Mouse (Mus musculus) embryonic facial prominence, embryonic 11.5 days (tissue): ENCODE data around the gene Sppl2b. TPM values are rescaled to one million over a fixed set of nuclear protein-coding genes. Genes with fewer than 3 reads are reported as not detected.
"Not testable (repeated sequence)": the region's sequence is repeated elsewhere in the genome, so short reads cannot be mapped to it uniquely, and the experiment has no call there.

Source experiments
- ATAC-seq: fragments of 200-750 bp; cut with Nextera tagmentation; replicated peaks from 2 replicates; pipeline ENCODE4 v1.8.0; 2017; ENCODE audit warnings: low read depth; ENCODE audit not compliant: insufficient number of reproducible peaks, low FRiP score, low TSS enrichment
- DNase-seq: peaks from one replicate; pipeline ENCODE4 v3.0.0-alpha.2; 2015; ENCODE audit warnings: low spot score
- H3K27ac ChIP-seq: fragments of 300-500 bp; sonication (generic); replicated peaks from 2 replicates; pipeline ENCODE4 v1.5.1; 2014; ENCODE audit warnings: mild to moderate bottlenecking, low read depth, low read length, control low read depth
- H3K27me3 ChIP-seq: fragments of 300-500 bp; sonication (generic); 2 replicates; pipeline ENCODE4 v1.6.1; 2014; ENCODE audit warnings: mild to moderate bottlenecking, low read length, moderate library complexity, mixed read lengths; ENCODE audit not compliant: control insufficient read depth, insufficient read depth
- H3K36me3 ChIP-seq: fragments of 300-500 bp; sonication (generic); replicated peaks from 2 replicates; pipeline ENCODE4 v1.6.1; 2014; ENCODE audit warnings: low read depth, mild to moderate bottlenecking, low read length, moderate library complexity, mixed read lengths; ENCODE audit not compliant: control insufficient read depth, insufficient read depth
- H3K4me1 ChIP-seq: fragments of 300-500 bp; sonication (generic); 2 replicates; pipeline ENCODE4 v1.6.1; 2014; ENCODE audit warnings: low read length, mixed read lengths; ENCODE audit not compliant: control insufficient read depth, insufficient read depth
- H3K4me2 ChIP-seq: fragments of 300-500 bp; sonication (generic); 2 replicates; pipeline ENCODE4 v1.6.1; 2014; ENCODE audit warnings: low read depth, mild to moderate bottlenecking, control low read depth, low read length, moderate library complexity
- H3K4me3 ChIP-seq: fragments of 300-500 bp; sonication (generic); 2 replicates; pipeline ENCODE4 v1.5.1; 2014; ENCODE audit warnings: low read depth, low read length, control low read depth
- H3K9ac ChIP-seq: fragments of 300-500 bp; sonication (generic); replicated peaks from 2 replicates; pipeline ENCODE4 v1.6.1; 2014; ENCODE audit warnings: mild to moderate bottlenecking, control low read depth, low read length
- H3K9me3 ChIP-seq: fragments of 300-500 bp; sonication (generic); replicated peaks from 2 replicates; pipeline ENCODE4 v1.6.1; 2016; ENCODE audit warnings: mild to moderate bottlenecking, low read length, inconsistent platforms, mixed read lengths; ENCODE audit not compliant: control insufficient read depth
- WGBS: fragments of 180-500 bp; shearing (Covaris S2); extraction: QIAGEN DNeasy Blood & Tissue Kit; methylation state at CpG from one replicate; pipeline ENCODE4 v1.1.7; 2014; 5-methylcytosine and 5-hydroxymethylcytosine counted together
- polyA plus RNA-seq: library from polyadenylated mRNA; unstranded; fragments of >200 nt; fragmentation: Nextera tagmentation; extraction: Ambion mirVana; gene quantifications from 2 replicates; pipeline ENCODE4 v1.2.1, GENCODE M21; 2014

Gene Sppl2b
- polyA plus RNA-seq, 1 experiment from 2014 or later: 17.1 TPM

DNA sequence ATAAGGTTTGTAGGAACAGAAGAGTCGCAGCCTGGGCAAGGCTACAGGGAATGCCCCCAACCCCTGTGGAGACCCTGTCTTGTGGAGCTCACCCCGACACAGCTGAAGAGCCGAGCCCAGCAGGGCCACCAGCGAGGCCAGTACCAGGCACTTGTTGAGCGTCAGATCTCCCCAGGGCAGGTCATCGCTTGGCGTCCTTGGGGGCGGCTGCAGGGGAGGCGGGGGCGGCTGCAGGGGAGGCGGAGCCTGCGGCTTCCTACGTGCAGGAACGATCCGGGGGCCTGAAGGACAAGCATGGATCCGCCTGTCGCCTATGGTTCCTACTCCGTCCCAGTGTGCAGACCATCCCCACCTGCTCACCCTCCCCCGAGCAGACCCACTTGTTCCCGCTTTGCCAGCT lies 45.0 kb upstream of the Sppl2b start:
- WGBS: 3% methylated on average over 20 of the region's 20 CpGs
- no peak for ATAC-seq
- Histone ChIP-seq H3K27ac (no peak overlapping the region), H3K4me3 (no peak overlapping the region), H3K4me1 (peaks cover 11% of the 10 kb centered on the region), H3K36me3 (no peaks in the 10 kb centered on the region), H3K4me2 (0 out of 2 replicates have a peak overlapping the region, but pooled peaks have one; percentile 0), H3K27me3 (peaks cover 5% of the 10 kb centered on the region), H3K9ac (no peak overlapping the region), H3K9me3 (no peaks in the 10 kb centered on the region)
- no peak for DNase-seq

DNA sequence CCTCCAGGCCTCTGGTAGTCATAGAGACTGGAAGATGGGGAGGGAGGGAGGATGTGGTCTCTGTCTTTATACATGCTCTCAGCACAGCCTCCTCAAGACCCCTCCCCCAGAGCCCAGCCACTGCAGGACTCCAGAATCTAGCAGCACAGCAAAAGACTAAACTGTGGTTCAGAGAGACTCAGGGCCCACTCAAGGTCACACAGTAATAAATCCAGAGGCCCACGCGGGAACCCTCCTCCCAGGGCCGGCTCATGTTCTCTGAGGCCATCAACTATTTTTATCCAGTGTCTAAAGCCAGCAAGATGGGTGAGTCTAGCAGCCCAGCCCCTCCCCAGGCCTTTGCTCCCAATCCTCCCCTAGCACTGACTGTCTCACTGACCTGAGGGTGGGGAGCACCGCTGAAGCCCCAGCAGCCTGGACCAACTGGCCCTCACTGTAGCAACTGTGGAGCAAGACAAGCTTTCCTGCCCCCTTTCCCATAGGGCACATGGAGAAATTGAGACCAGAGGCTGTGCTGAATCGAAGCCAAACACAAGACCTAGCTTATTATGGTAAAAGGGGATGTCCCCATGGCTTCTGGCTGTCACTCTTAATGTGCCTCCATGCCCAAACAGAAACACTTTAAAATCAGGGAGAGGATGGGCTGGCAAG lies 42.6 kb upstream of the Sppl2b start:
- Histone ChIP-seq H3K4me2 (no peak overlapping the region), H3K27me3 (peaks cover 3% of the 10 kb centered on the region; the same call in 1 of the 2 replicates), H3K27ac (no peak overlapping the region), H3K4me3 (no peak overlapping the region), H3K9ac (no peak overlapping the region), H3K9me3 (no peaks in the 10 kb centered on the region), H3K4me1 (0 out of 2 replicates have a peak, but pooled peaks cover 2% of the 10 kb centered on the region), H3K36me3 (no peaks in the 10 kb centered on the region)
- DNase-seq (no peak), ATAC-seq (no peak)
- WGBS: 58% methylated on average over 5 of the region's 5 CpGs

DNA sequence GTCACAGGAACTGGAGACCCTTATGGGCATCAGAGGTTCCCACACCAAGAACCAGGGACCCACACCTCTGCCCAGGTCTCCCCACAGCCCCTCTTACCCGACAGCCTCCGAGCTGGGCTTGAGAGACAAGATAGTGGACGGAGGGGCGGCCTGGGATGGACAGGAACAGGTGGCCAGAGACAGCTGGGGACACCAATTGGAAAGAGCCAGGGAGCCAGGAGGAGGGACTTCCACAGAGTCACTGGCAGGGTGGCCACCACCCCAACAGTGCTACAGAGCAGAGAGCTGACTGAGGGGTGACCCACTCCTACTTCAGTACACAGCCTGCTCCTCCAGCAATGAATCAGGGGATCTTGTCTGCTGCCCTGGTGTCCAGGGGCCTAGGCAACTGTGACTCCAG lies 41.7 kb upstream of the Sppl2b start, which contains the start of gene Jsrp1:
Jsrp1 (minus strand) TSS at position 133 of the 400 bp plus-strand sequence.
- H3K4me1 ChIP-seq: 0 out of 2 replicates have a peak, but pooled peaks cover 1% of the 10 kb centered on the region
- no peak within 1 kb of the TSS for H3K4me2 ChIP-seq
- DNase-seq (no peak), ATAC-seq (no peak)
- H3K9ac ChIP-seq: no peak within 1 kb of the TSS
- H3K27ac ChIP-seq: no peak within 1 kb of the TSS
- peaks cover 3% of the 10 kb centered on the region; the same call in 1 of the 2 replicates for H3K27me3 ChIP-seq
- no peaks in the 10 kb centered on the region for H3K9me3 ChIP-seq
- no peak within 1 kb of the TSS for H3K4me3 ChIP-seq
- 57% methylated on average over 4 of the region's 4 CpGs for WGBS
- no peaks in the 10 kb centered on the region for H3K36me3 ChIP-seq

DNA sequence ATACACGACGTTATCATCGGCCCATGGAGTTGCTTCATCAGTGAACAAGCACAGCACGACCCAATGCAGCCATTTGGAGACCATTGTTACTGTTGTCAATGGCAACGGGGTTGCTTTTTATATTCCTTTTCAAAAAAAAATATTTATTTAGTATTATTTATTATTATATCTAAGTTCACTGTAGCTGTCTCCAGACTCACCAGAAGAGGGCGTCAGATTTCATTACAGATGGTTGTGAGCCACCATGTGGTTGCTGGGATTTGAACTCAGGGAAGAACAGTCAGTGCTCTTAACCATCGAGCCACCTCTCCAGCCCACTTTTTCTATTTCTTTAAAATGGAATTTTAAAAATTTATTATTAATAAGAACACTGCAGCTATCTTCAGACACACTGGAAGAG lies 40.3 kb upstream of the Sppl2b start:
- Histone ChIP-seq H3K36me3 (no peaks in the 10 kb centered on the region), H3K9ac (no peak overlapping the region), H3K27me3 (no peaks in the 10 kb centered on the region), H3K4me3 (no peak overlapping the region), H3K4me1 (no peaks in the 10 kb centered on the region), H3K9me3 (no peaks in the 10 kb centered on the region), H3K27ac (no peak overlapping the region), H3K4me2 (no peak overlapping the region)
- ATAC-seq (no peak), DNase-seq (no peak)
- 63% methylated on average over 7 of the region's 7 CpGs for WGBS

DNA sequence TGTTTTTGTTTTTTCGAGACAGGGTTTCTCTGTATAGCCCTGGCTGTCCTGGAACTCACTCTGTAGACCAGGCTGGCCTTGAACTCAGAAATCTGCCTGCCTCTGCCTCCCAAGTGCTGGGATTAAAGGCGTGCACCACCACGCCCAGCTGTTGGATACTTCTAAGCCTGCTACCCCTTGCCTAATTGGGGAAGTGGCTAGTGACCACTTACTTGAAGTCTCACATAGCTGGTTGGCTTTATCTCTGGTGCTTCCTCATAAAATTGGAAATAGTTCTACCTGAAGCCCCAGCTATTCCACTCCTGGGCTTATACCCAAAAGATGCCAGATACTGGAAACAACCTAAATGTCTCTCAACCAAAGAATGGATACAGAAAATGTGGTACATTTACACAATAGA lies 38.8 kb upstream of the Sppl2b start:
- ATAC-seq, H3K27ac ChIP-seq, DNase-seq, H3K36me3 ChIP-seq, H3K4me3 ChIP-seq, H3K27me3 ChIP-seq, H3K9me3 ChIP-seq, H3K4me1 ChIP-seq, H3K9ac ChIP-seq, H3K4me2 ChIP-seq: not testable (repeated sequence)
- 82% methylated on average over 3 of the region's 3 CpGs for WGBS

DNA sequence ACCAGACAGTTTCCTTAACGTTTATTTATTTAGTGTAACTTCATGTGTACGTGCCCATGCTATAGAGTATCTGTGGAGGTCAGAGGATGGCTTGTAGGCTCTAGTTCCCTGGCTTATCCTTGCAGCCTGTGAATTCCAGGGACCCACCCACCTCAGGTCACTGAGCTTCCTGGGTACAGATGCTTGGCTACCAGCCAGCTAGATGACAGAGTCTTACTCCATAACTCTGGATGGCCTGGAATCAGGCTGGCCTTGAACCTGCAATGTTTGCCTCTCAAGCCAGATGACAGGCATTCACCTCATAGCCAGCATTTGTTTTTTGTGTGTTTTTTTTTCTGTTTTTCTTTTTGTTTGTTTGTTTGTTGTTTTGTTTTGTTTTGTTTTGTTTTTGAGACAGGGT lies 37.9 kb upstream of the Sppl2b start:
- no peak for DNase-seq
- H3K9ac ChIP-seq: no peak overlapping the region
- H3K36me3 ChIP-seq: no peaks in the 10 kb centered on the region
- H3K4me1 ChIP-seq: no peaks in the 10 kb centered on the region
- ATAC-seq: no peak
- 60% methylated on average over 2 of the region's 2 CpGs for WGBS
- no peak overlapping the region for H3K27ac ChIP-seq
- H3K9me3 ChIP-seq: no peaks in the 10 kb centered on the region
- no peak overlapping the region for H3K4me3 ChIP-seq
- H3K27me3 ChIP-seq: no peaks in the 10 kb centered on the region
- no peak overlapping the region for H3K4me2 ChIP-seq

DNA sequence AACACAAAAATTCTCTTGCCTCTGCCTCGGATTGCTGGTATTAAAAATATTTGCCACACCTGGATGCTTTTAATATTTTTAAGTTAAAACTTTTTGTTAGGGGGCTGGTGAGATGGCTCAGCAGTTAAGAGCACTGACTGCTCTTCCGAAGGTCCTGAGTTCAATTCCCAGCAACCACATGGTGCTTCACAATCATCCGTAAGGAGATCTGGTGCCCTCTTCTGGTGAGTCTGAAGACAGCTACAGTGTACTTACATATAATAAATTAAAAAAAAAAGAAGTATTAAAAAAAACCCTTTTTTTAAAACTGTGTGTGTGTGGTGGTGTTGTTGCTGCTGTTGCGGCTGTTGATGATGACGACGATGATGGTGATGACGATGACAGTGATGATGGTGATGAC lies 37.1 kb upstream of the Sppl2b start:
- WGBS: 80% methylated on average over 7 of the region's 7 CpGs
- peak; percentile 30 for DNase-seq
- H3K4me2 ChIP-seq, H3K4me1 ChIP-seq, H3K9me3 ChIP-seq, H3K4me3 ChIP-seq, H3K27ac ChIP-seq, H3K27me3 ChIP-seq, H3K9ac ChIP-seq, H3K36me3 ChIP-seq, ATAC-seq: not testable (repeated sequence)

DNA sequence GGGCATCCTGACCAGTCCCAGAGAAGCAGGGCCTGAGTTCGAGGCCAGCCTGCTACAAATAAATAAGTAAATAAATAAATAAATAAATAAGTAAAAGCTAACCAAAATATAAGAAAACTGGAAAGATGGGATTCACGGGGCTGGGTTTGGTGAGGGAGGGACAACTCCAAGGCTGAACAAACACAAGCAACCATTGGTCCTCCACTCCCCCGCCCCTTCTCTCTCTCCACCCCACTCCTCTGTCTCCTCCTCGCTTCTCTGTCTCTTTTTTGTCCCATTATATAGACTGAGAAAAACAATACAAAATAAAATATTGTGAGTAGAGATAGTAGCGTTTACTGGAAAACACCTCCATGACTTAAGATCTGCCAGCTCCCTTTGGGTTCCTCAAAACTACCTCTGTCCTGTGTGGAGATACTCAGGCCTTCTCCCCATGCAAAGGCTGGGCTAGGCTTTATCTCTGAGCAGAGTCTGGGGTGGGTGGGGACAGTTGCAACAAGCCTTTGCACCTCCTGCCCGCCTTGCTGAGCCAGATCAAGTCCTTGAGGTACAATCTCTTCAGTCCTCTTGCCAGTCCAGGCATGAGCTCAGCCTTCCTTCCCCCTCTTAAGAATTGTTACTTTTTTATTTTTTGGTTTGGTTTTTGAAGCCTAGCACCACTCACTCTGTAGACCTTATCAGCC lies 36.3 kb upstream of the Sppl2b start:
- Histone ChIP-seq H3K36me3 (no peaks in the 10 kb centered on the region), H3K4me1 (no peaks in the 10 kb centered on the region), H3K9me3 (no peaks in the 10 kb centered on the region), H3K4me2 (no peak overlapping the region), H3K27me3 (no peaks in the 10 kb centered on the region), H3K4me3 (no peak overlapping the region), H3K9ac (no peak overlapping the region), H3K27ac (no peak overlapping the region)
- WGBS: 55% methylated on average over 6 of the region's 6 CpGs
- DNase-seq (no peak), ATAC-seq (no peak)
